Mouse (Mus musculus) lung, adult 2 months (tissue): ENCODE measurements around the gene Tmem238l.

ENCODE experiments used
- CTCF ChIP-seq: fragments of 200-500 bp; IDR thresholded peaks from 2 replicates; pipeline ENCODE4 v1.5.1; 2011; ENCODE audit warnings: mild to moderate bottlenecking, low read length, control low read depth; ENCODE audit not compliant: insufficient read depth
- POLR2A ChIP-seq: fragments of 200-500 bp; IDR thresholded peaks from 2 replicates; pipeline ENCODE4 v1.6.1; 2011; ENCODE audit warnings: low read depth, mild to moderate bottlenecking, control low read depth, low read length, borderline replicate concordance; ENCODE audit errors: extremely low read depth

DNA sequence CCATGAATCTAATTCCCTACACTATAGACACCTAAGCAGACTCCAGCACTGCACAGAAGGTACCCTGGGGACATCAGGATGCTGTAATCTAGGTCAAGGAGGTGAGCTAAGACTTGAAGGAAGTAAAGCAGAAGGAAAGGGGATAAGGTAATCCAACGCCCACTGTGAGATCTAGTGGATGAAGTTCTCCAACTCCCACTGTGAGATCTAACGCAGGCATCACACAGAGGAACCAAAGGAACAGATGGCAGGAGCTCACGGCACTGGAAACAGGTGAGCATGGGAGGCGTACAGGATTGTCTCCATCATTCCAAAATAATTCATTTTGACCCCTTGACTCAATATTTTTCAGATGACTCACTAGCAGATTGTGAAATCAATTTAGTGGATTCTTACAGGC is 40.0 kb downstream of the Tmem238l start:
- TF ChIP-seq CTCF (no peak), POLR2A (no peak)
